Mouse (Mus musculus) kidney, embryonic 15.5 days (tissue): ENCODE data around the gene Col23a1. TPM values are rescaled to one million over a fixed set of nuclear protein-coding genes. Genes with fewer than 3 reads are reported as not detected.

Experiments
- ATAC-seq: fragments of 200-750 bp; cut with Nextera tagmentation; replicated peaks from 2 replicates; pipeline ENCODE4 v1.8.0; 2017; ENCODE audit warnings: moderate TSS enrichment; ENCODE audit not compliant: low FRiP score
- H3K27ac ChIP-seq: fragments of 300-500 bp; sonication (generic); 2 replicates; pipeline ENCODE4 v1.5.1; 2015; ENCODE audit warnings: mild to moderate bottlenecking, inconsistent platforms
- H3K27me3 ChIP-seq: fragments of 300-500 bp; sonication (generic); 2 replicates; pipeline ENCODE4 v1.6.1; 2015; ENCODE audit warnings: inconsistent platforms
- H3K36me3 ChIP-seq: fragments of 300-500 bp; sonication (generic); 2 replicates; pipeline ENCODE4 v1.6.1; 2015; ENCODE audit warnings: inconsistent platforms
- H3K4me1 ChIP-seq: fragments of 300-500 bp; sonication (generic); 2 replicates; pipeline ENCODE4 v1.6.1; 2015; ENCODE audit warnings: inconsistent platforms
- H3K4me2 ChIP-seq: fragments of 300-500 bp; sonication (generic); 2 replicates; pipeline ENCODE4 v1.6.1; 2015; ENCODE audit warnings: moderate library complexity, mild to moderate bottlenecking, inconsistent platforms
- H3K4me3 ChIP-seq: fragments of 300-500 bp; sonication (generic); replicated peaks from 2 replicates; pipeline ENCODE4 v1.5.1; 2015; ENCODE audit warnings: mild to moderate bottlenecking, inconsistent platforms
- H3K9ac ChIP-seq: fragments of 300-500 bp; sonication (generic); 2 replicates; pipeline ENCODE4 v1.6.1; 2015; ENCODE audit warnings: mild to moderate bottlenecking, inconsistent platforms
- H3K9me3 ChIP-seq: fragments of 300-500 bp; sonication (generic); replicated peaks from 2 replicates; pipeline ENCODE4 v1.6.1; 2016; ENCODE audit warnings: inconsistent platforms
- WGBS: fragments of 180-500 bp; shearing (Covaris S2); methylation state at CpG from one replicate; pipeline ENCODE4 v1.1.7; 2015; ENCODE audit warnings: mixed read lengths; 5-methylcytosine and 5-hydroxymethylcytosine counted together
- polyA plus RNA-seq: library from polyadenylated mRNA; unstranded; fragments of >200 nt; fragmentation: Nextera tagmentation; extraction: Ambion mirVana; gene quantifications from 2 replicates; pipeline ENCODE4 v1.2.1, GENCODE M21; 2015

Col23a1 gene
- polyA plus RNA-seq, 1 experiment from 2014 or later = 11.5 TPM

GRCm38 (mm10) chr11:51538919-51539758 is 249.4 kb downstream of the Col23a1 start:
- H3K36me3 ChIP-seq = no peaks in the 10 kb centered on the region
- no peak overlapping the region for H3K9ac ChIP-seq
- ATAC-seq = peak; percentile 42
- H3K9me3 ChIP-seq = no peaks in the 10 kb centered on the region
- no peak overlapping the region for H3K4me3 ChIP-seq
- 59% methylated on average over 13 of the region's 13 CpGs for WGBS
- H3K27ac ChIP-seq = 0 out of 2 replicates have a peak overlapping the region, but pooled peaks have one; percentile 7
- peaks cover 15% of the 10 kb centered on the region; the same call in 1 of the 2 replicates for H3K4me1 ChIP-seq
- no peaks in the 10 kb centered on the region for H3K27me3 ChIP-seq
- H3K4me2 ChIP-seq = no peak overlapping the region

GRCm38 (mm10) chr11:51539759-51540282 is 250.1 kb downstream of the Col23a1 start:
- Histone ChIP-seq H3K4me3 (no peak overlapping the region), H3K4me2 (no peak overlapping the region), H3K9ac (no peak overlapping the region), H3K9me3 (no peaks in the 10 kb centered on the region), H3K4me1 (peaks cover 15% of the 10 kb centered on the region; the same call in 1 of the 2 replicates), H3K27me3 (no peaks in the 10 kb centered on the region), H3K36me3 (no peaks in the 10 kb centered on the region), H3K27ac (no peak overlapping the region)
- 11% methylated on average over 10 of the region's 10 CpGs for WGBS
- peak; percentile 84 for ATAC-seq

- H3K4me2 ChIP-seq = no peak overlapping the region
- no peaks in the 10 kb centered on the region for H3K36me3 ChIP-seq
- peaks cover 19% of the 10 kb centered on the region; the same call in 1 of the 2 replicates for H3K4me1 ChIP-seq
- H3K27ac ChIP-seq = no peak overlapping the region
- no peaks in the 10 kb centered on the region for H3K27me3 ChIP-seq
- ATAC-seq = no peak
- H3K9me3 ChIP-seq = no peaks in the 10 kb centered on the region
- no peak overlapping the region for H3K4me3 ChIP-seq
- 38% methylated on average over 9 of the region's 9 CpGs for WGBS
- no peak overlapping the region for H3K9ac ChIP-seq
Observed at GRCm38 (mm10) chr11:51542424-51542823, 252.7 kb downstream of the Col23a1 start.

- Histone ChIP-seq H3K9ac (no peak overlapping the region), H3K27me3 (no peaks in the 10 kb centered on the region), H3K4me2 (no peak overlapping the region), H3K4me3 (no peak overlapping the region), H3K4me1 (peaks cover 17% of the 10 kb centered on the region; the same call in 1 of the 2 replicates), H3K36me3 (no peaks in the 10 kb centered on the region), H3K9me3 (no peaks in the 10 kb centered on the region), H3K27ac (no peak overlapping the region)
- 33% methylated on average over 7 of the region's 7 CpGs for WGBS
- no peak for ATAC-seq
Observed at GRCm38 (mm10) chr11:51543487-51544050, 253.8 kb downstream of the Col23a1 start.

GRCm38 (mm10) chr11:51544413-51544812 is 254.7 kb downstream of the Col23a1 start:
- no peak for ATAC-seq
- Histone ChIP-seq H3K9me3 (no peaks in the 10 kb centered on the region), H3K4me1 (peaks cover 12% of the 10 kb centered on the region; the same call in 1 of the 2 replicates), H3K27me3 (no peaks in the 10 kb centered on the region), H3K4me2 (no peak overlapping the region), H3K9ac (no peak overlapping the region), H3K36me3 (no peaks in the 10 kb centered on the region), H3K27ac (no peak overlapping the region), H3K4me3 (no peak overlapping the region)
- WGBS = 70% methylated on average over 2 of the region's 2 CpGs

- Histone ChIP-seq H3K27me3 (no peaks in the 10 kb centered on the region), H3K4me1 (peaks cover 12% of the 10 kb centered on the region), H3K9me3 (no peaks in the 10 kb centered on the region), H3K9ac (no peak overlapping the region), H3K27ac (no peak overlapping the region), H3K4me3 (no peak overlapping the region), H3K36me3 (no peaks in the 10 kb centered on the region), H3K4me2 (no peak overlapping the region)
- ATAC-seq = no peak
- 52% methylated on average over 4 of the region's 4 CpGs for WGBS
Observed at GRCm38 (mm10) chr11:51545811-51546210, 256.1 kb downstream of the Col23a1 start.

- Histone ChIP-seq H3K27me3 (no peaks in the 10 kb centered on the region), H3K36me3 (no peaks in the 10 kb centered on the region), H3K4me3 (no peak overlapping the region), H3K27ac (peak overlapping the region; percentile 76), H3K9me3 (no peaks in the 10 kb centered on the region), H3K4me1 (peaks cover 18% of the 10 kb centered on the region), H3K4me2 (no peak overlapping the region; the same call in 1 of the 2 replicates), H3K9ac (no peak overlapping the region)
- 35% methylated on average over 5 of the region's 5 CpGs for WGBS
- ATAC-seq = peak; percentile 80; the same call in 1 of the 2 replicates
Observed at GRCm38 (mm10) chr11:51551253-51551652, 261.5 kb downstream of the Col23a1 start.

GRCm38 (mm10) chr11:51552091-51552490 is 262.4 kb downstream of the Col23a1 start:
- H3K27me3 ChIP-seq = no peaks in the 10 kb centered on the region
- H3K4me3 ChIP-seq = no peak overlapping the region
- no peaks in the 10 kb centered on the region for H3K9me3 ChIP-seq
- no peak overlapping the region for H3K9ac ChIP-seq
- H3K4me2 ChIP-seq = no peak overlapping the region
- no peak for ATAC-seq
- WGBS = 51% methylated on average over 3 of the region's 3 CpGs
- peaks cover 18% of the 10 kb centered on the region for H3K4me1 ChIP-seq
- no peaks in the 10 kb centered on the region for H3K36me3 ChIP-seq
- H3K27ac ChIP-seq = no peak overlapping the region

- Histone ChIP-seq H3K4me2 (0 out of 2 replicates have a peak overlapping the region, but pooled peaks have one; percentile 12), H3K4me3 (no peak overlapping the region)
Observed at GRCm38 (mm10) chr11:51554590-51554989, 264.9 kb downstream of the Col23a1 start.

GRCm38 (mm10) chr11:51555066-51555465 is 265.3 kb downstream of the Col23a1 start:
- H3K27ac ChIP-seq = no peak overlapping the region
- no peak overlapping the region for H3K4me2 ChIP-seq
- H3K36me3 ChIP-seq = no peaks in the 10 kb centered on the region
- peaks cover 18% of the 10 kb centered on the region for H3K4me1 ChIP-seq
- H3K9me3 ChIP-seq = no peaks in the 10 kb centered on the region
- no peak overlapping the region for H3K4me3 ChIP-seq
- H3K9ac ChIP-seq = no peak overlapping the region
- WGBS = 61% methylated on average over 2 of the region's 2 CpGs
- no peaks in the 10 kb centered on the region for H3K27me3 ChIP-seq
- ATAC-seq = no peak

More at GRCm38 (mm10) chr11:51554590-51554989, 264.9 kb downstream of the Col23a1 start:
- Histone ChIP-seq H3K4me1 (peaks cover 18% of the 10 kb centered on the region), H3K27me3 (no peaks in the 10 kb centered on the region), H3K9me3 (no peaks in the 10 kb centered on the region), H3K9ac (no peak overlapping the region), H3K36me3 (no peaks in the 10 kb centered on the region), H3K27ac (no peak overlapping the region)
- no peak for ATAC-seq
- 74% methylated on average over 8 of the region's 10 CpGs for WGBS

- Histone ChIP-seq H3K27ac (no peak overlapping the region), H3K27me3 (no peaks in the 10 kb centered on the region), H3K9ac (no peak overlapping the region), H3K36me3 (no peaks in the 10 kb centered on the region), H3K4me1 (no peaks in the 10 kb centered on the region), H3K9me3 (no peaks in the 10 kb centered on the region), H3K4me3 (no peak overlapping the region), H3K4me2 (no peak overlapping the region)
- WGBS = 82% methylated on average over 1 of the region's 1 CpGs
- no peak for ATAC-seq
Observed at GRCm38 (mm10) chr11:51563276-51563675, 273.6 kb downstream of the Col23a1 start.

- no peaks in the 10 kb centered on the region for H3K9me3 ChIP-seq
- 0 out of 2 replicates have a peak, but pooled peaks have one; percentile 25 for ATAC-seq
- 22% methylated on average over 3 of the region's 3 CpGs for WGBS
- no peaks in the 10 kb centered on the region for H3K36me3 ChIP-seq
- no peaks in the 10 kb centered on the region for H3K27me3 ChIP-seq
- no peak overlapping the region for H3K27ac ChIP-seq
- H3K4me3 ChIP-seq = no peak overlapping the region
- no peaks in the 10 kb centered on the region for H3K4me1 ChIP-seq
- H3K9ac ChIP-seq = no peak overlapping the region
- no peak overlapping the region for H3K4me2 ChIP-seq
Observed at GRCm38 (mm10) chr11:51565062-51565461, 275.3 kb downstream of the Col23a1 start.
